Mouse (Mus musculus): Measurements from ENCODE around the gene Vmn1r230. TPM values are rescaled to one million over a fixed set of nuclear protein-coding genes. Genes with fewer than 3 reads are reported as not detected.

Gene Vmn1r230
- polyA plus RNA-seq (2017; shearing (Covaris generic)), result not detected

DNA sequence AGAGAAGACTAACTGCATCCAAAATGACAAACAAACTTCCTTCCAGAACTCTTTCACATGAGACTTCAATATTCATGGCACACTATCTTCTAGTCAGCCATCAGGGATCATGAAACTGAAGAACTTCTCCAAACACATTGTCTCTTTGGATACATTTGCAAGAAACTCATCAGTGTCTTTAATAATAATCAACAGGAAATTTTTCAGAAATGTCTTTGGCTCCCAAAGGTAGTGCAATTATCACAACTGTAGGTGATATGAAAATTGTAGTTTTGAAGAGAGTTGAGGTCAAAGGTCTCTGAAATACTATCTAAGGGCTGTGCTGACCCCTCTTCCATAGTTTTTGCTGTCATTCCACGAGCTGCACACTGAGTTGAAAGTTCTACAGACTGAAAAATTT lies at the start of gene Vmn1r230:
Vmn1r230 (plus strand) TSS at position 301 of the 400 bp plus-strand sequence.

GRCm38 (mm10) chr17:20811255-20811654 lies 29.0 kb upstream of the Vmn1r230 start, which contains the start of gene Vmn1r229:
Gene Vmn1r229 (plus strand): TSS chr17:20811555.

Other genes with a start within 250 kb of the Vmn1r230 start
- 0.02 TPM for gene Vmn2r110, start 244.0 kb upstream of the Vmn1r230 start, polyA plus RNA-seq (2017; shearing (Covaris generic))
- gene Fpr-rs3, start 215.6 kb upstream of the Vmn1r230 start, polyA plus RNA-seq (2017; shearing (Covaris generic)), result not detected
- not detected for gene Vmn1r226, start 157.6 kb upstream of the Vmn1r230 start, polyA plus RNA-seq (2017; shearing (Covaris generic))
- not detected for gene Vmn1r227, start 110.6 kb upstream of the Vmn1r230 start, polyA plus RNA-seq (2017; shearing (Covaris generic))
- not detected for gene Vmn1r228, start 54.3 kb upstream of the Vmn1r230 start, polyA plus RNA-seq (2017; shearing (Covaris generic))
- 0.02 TPM for gene Vmn1r229, start 28.9 kb upstream of the Vmn1r230 start, polyA plus RNA-seq (2017; shearing (Covaris generic))
- gene Vmn1r231, start 64.6 kb downstream of the Vmn1r230 start, polyA plus RNA-seq (2017; shearing (Covaris generic)), result not detected
- not detected for gene Vmn1r232, start 79.3 kb downstream of the Vmn1r230 start, polyA plus RNA-seq (2017; shearing (Covaris generic))
- 279 TPM for gene Ppp2r1a, start 104.9 kb downstream of the Vmn1r230 start, polyA plus RNA-seq (2017; shearing (Covaris generic))
- 0.04 TPM for gene Vmn1r233, start 156.0 kb downstream of the Vmn1r230 start, polyA plus RNA-seq (2017; shearing (Covaris generic))
- 15.2 TPM for gene Zfp160, start 168.5 kb downstream of the Vmn1r230 start, polyA plus RNA-seq (2017; shearing (Covaris generic))

All from CD4-positive, CD25-positive, alpha-beta regulatory T cell (primary cell).